Mouse (Mus musculus): ENCODE data around the gene Elf1. TPM values are rescaled to one million over a fixed set of nuclear protein-coding genes. Genes with fewer than 3 reads are reported as not detected.

Elf1 gene
- polyA plus RNA-seq, 1 experiment from 2014 or later: 3.3 TPM

Small RNA genes within 50 kb of the gene (microRNA-seq; reads per million reads assigned to microRNA genes)
- not detected for gene Gm27857

Other genes with a start within 250 kb of the Elf1 start
- gene Zfp957, start 233.8 kb upstream of the Elf1 start, polyA plus RNA-seq (2015; fragmentation: Nextera tagmentation; extraction: Ambion mirVana): not detected in 2 replicates
- gene Rgcc, start 179.5 kb upstream of the Elf1 start, polyA plus RNA-seq (2015; fragmentation: Nextera tagmentation; extraction: Ambion mirVana): 67.3 and 68.3 TPM in 2 replicates
- 30.2 and 31.5 TPM in 2 replicates for gene Naa16, start 90.4 kb upstream of the Elf1 start, polyA plus RNA-seq (2015; fragmentation: Nextera tagmentation; extraction: Ambion mirVana)
- 10.2 and 11.3 TPM in 2 replicates for gene Mtrf1, start 83.4 kb upstream of the Elf1 start, polyA plus RNA-seq (2015; fragmentation: Nextera tagmentation; extraction: Ambion mirVana)
- gene Kbtbd7, start 54.7 kb upstream of the Elf1 start, polyA plus RNA-seq (2015; fragmentation: Nextera tagmentation; extraction: Ambion mirVana): 23.6 and 23.7 TPM in 2 replicates
- 3.0 and 4.0 TPM in 2 replicates for gene Kbtbd6, start 29.4 kb upstream of the Elf1 start, polyA plus RNA-seq (2015; fragmentation: Nextera tagmentation; extraction: Ambion mirVana)
- gene Wbp4, start 326 bp downstream of the Elf1 start, polyA plus RNA-seq (2015; fragmentation: Nextera tagmentation; extraction: Ambion mirVana): 43.4 and 46.8 TPM in 2 replicates
- gene Sugt1, start 106.5 kb downstream of the Elf1 start, polyA plus RNA-seq (2015; fragmentation: Nextera tagmentation; extraction: Ambion mirVana): 116 and 122 TPM in 2 replicates
- 1.5 and 2.6 TPM in 2 replicates for gene Cnmd, start 181.0 kb downstream of the Elf1 start, polyA plus RNA-seq (2015; fragmentation: Nextera tagmentation; extraction: Ambion mirVana)